Mouse (Mus musculus) forebrain, embryonic 15.5 days (tissue): ENCODE measurements around the gene Top3b. TPM values are rescaled to one million over a fixed set of nuclear protein-coding genes. Genes with fewer than 3 reads are reported as not detected.

Experiments used
- ATAC-seq: fragments of 200-750 bp; cut with Nextera tagmentation; replicated peaks from 2 replicates; pipeline ENCODE4 v1.8.0; 2017; ENCODE audit warnings: mild to moderate bottlenecking, moderate TSS enrichment, moderate library complexity
- H3K27ac ChIP-seq: fragments of 300-500 bp; sonication (generic); replicated peaks from 2 replicates; pipeline ENCODE4 v1.5.1; 2015; ENCODE audit warnings: mild to moderate bottlenecking, inconsistent platforms
- H3K27me3 ChIP-seq: fragments of 300-500 bp; sonication (generic); 2 replicates; pipeline ENCODE4 v1.6.1; 2015; ENCODE audit warnings: inconsistent platforms
- H3K36me3 ChIP-seq: fragments of 300-500 bp; sonication (generic); 2 replicates; pipeline ENCODE4 v1.6.1; 2015; ENCODE audit warnings: mild to moderate bottlenecking, inconsistent platforms
- H3K4me1 ChIP-seq: fragments of 300-500 bp; sonication (generic); 2 replicates; pipeline ENCODE4 v1.6.1; 2015; ENCODE audit warnings: inconsistent platforms
- H3K4me2 ChIP-seq: fragments of 300-500 bp; sonication (generic); replicated peaks from 2 replicates; pipeline ENCODE4 v1.6.1; 2015; ENCODE audit warnings: mild to moderate bottlenecking, inconsistent platforms
- H3K4me3 ChIP-seq: fragments of 300-500 bp; sonication (generic); 2 replicates; pipeline ENCODE4 v1.5.1; 2015; ENCODE audit warnings: mild to moderate bottlenecking, inconsistent platforms
- H3K9ac ChIP-seq: fragments of 300-500 bp; sonication (generic); replicated peaks from 2 replicates; pipeline ENCODE4 v1.6.1; 2015; ENCODE audit warnings: mild to moderate bottlenecking, inconsistent platforms
- H3K9me3 ChIP-seq: fragments of 300-500 bp; sonication (generic); 2 replicates; pipeline ENCODE4 v1.6.1; 2016; ENCODE audit warnings: inconsistent platforms
- WGBS: fragments of 180-500 bp; shearing (Covaris S2); methylation state at CpG from one replicate; pipeline ENCODE4 v1.1.7; 2015; ENCODE audit warnings: mixed read lengths; 5-methylcytosine and 5-hydroxymethylcytosine counted together
- polyA plus RNA-seq: library from polyadenylated mRNA; unstranded; fragments of >200 nt; fragmentation: Nextera tagmentation; extraction: Ambion mirVana; gene quantifications from 2 replicates; pipeline ENCODE4 v1.2.1, GENCODE M21; 2015

Top3b gene
- polyA plus RNA-seq, 1 experiment from 2014 or later, result 68.8 TPM

DNA sequence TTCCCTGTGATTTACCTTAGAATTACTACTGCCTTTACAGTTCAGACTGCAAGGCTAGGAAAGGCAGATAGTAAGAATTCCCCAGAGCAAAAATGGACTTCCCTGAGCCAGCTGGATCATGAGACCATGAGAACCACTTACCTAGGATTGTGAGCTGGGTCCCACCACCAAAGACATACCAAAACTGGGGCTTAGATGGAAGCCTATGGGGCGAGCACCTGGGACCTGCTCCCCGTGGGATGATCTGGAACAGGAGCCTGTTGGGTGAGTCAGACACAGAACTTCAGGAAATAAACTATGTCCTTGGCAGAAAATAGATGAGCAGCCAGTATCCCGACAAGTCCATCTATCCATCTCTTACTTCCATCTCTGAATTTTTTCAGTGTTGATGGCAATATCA lies 8.2 kb upstream of the Top3b start:
- 80% methylated on average over 3 of the region's 3 CpGs for WGBS
- no peaks in the 10 kb centered on the region for H3K9me3 ChIP-seq
- ATAC-seq, result no peak
- no peak overlapping the region for H3K27ac ChIP-seq
- H3K36me3 ChIP-seq, result no peaks in the 10 kb centered on the region
- H3K4me2 ChIP-seq, result no peak overlapping the region
- H3K4me3 ChIP-seq, result no peak overlapping the region
- H3K4me1 ChIP-seq, result no peaks in the 10 kb centered on the region
- H3K9ac ChIP-seq, result no peak overlapping the region
- no peaks in the 10 kb centered on the region for H3K27me3 ChIP-seq

DNA sequence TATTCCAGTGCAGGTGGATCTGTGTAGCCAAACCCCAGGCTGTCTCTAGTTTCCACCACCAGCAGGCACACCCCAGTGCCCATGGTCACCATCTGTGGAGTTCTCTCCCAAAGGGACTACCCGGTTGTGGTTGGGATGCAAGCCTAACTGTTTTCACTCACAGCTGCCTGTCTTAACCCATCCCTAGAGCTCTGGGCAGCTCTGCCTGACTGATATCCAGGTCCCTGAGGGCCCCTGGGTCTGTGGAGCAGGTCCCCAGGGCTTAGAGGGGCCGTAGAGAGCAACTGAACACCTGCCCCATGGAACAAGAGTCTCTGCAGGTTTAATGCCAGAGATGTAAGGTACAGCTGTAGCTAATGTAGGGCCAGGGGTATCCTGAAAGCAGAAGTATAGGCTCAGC lies 6.6 kb upstream of the Top3b start, which contains the start of gene Igll1:
Gene Igll1 (minus strand): TSS at position 8 of the 400 bp plus-strand sequence.
- Histone ChIP-seq H3K36me3 (no peaks in the 10 kb centered on the region), H3K9ac (no peak within 1 kb of the TSS), H3K27me3 (no peaks in the 10 kb centered on the region), H3K4me3 (no peak within 1 kb of the TSS), H3K4me1 (no peaks in the 10 kb centered on the region), H3K9me3 (no peaks in the 10 kb centered on the region), H3K4me2 (no peak within 1 kb of the TSS), H3K27ac (no peak within 1 kb of the TSS)
- ATAC-seq, result no peak
- WGBS, result 68% methylated on average over 2 of the region's 2 CpGs

DNA sequence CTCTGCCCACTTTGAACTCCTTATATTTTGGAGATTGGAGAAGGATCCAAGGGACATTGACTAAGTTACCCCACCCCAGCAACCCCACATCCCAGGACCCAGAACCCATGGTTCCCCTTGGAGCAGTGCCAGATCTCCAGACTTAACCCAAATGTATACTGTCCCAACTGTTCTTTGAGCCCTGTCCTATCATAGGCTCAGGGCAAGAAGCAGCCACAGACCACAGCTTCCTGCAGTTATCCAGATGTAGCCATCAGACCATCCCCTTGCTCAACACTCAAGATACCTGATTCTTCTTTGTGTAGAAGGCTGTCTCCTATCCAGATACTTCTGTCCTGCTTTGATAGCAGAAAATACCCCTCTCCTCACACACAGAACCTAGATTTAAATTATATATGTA lies 5.3 kb upstream of the Top3b start:
- H3K27me3 ChIP-seq, result no peaks in the 10 kb centered on the region
- H3K9me3 ChIP-seq, result no peaks in the 10 kb centered on the region
- no peak overlapping the region for H3K27ac ChIP-seq
- no peak overlapping the region for H3K4me3 ChIP-seq
- ATAC-seq, result no peak
- H3K4me2 ChIP-seq, result no peak overlapping the region
- no peaks in the 10 kb centered on the region for H3K4me1 ChIP-seq
- H3K36me3 ChIP-seq, result no peaks in the 10 kb centered on the region
- H3K9ac ChIP-seq, result no peak overlapping the region

DNA sequence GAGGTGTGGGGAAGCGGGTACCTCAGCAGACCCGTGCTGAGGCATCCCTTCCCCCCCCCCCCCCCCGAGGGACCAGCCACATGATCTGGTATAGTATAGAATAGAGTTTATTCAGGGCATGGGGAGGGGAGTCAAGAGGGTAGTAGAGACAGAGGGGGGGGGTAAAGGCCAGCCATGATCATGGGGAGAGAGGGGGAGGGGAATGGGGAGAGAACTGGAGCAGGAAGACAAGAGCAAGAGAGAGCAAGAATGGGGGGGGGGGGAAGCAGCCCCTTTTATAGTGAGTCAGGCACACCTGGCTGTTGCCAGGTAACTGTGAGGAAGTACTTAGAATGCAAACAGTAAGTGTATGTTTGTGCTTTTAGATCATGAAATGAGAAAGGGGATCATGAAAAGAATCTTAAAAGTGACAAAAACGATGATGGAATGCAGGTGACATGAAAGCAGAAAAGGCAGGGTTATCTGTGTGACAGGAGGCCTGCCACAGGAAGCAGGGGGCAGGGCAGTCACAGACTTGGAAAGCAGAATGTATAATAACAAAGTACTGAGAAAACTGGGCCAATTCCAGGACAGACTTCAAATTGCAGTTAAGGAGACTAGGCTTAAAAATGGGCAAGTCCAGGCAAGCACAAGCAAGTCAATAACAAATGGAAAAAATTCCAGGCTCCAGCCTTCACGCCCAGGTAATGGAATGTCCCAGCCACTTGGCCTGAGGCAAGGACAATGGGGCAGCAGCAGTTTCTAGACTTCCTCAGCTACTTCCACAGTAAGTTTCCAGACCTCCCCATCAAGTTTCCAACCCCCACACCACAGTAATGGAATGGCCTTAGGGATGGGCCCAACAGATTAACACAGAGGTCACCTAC lies 4.6 kb upstream of the Top3b start:
- ATAC-seq, result no peak
- H3K9me3 ChIP-seq, result no peaks in the 10 kb centered on the region
- 46% methylated on average over 5 of the region's 5 CpGs for WGBS
- H3K4me3 ChIP-seq, result no peak overlapping the region
- H3K9ac ChIP-seq, result no peak overlapping the region
- H3K27me3 ChIP-seq, result no peaks in the 10 kb centered on the region
- H3K27ac ChIP-seq, result no peak overlapping the region
- no peaks in the 10 kb centered on the region for H3K36me3 ChIP-seq
- no peak overlapping the region for H3K4me2 ChIP-seq
- no peaks in the 10 kb centered on the region for H3K4me1 ChIP-seq

DNA sequence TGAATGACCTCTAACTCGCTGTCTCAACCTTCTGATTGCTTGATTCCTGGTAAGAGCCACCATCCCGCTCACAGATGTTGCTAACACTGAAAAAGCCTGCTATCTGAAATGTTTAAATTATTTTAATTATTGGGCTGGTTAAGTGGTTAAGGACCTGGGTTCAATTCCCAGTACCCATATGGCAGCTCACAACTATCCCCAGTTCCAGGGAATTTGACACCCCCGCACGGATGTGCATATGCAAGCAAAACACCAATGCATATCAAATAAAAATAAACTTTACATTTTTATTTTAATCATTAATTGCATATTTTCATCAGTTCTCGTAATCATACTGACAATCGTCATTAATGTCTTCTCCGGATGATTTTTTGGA lies 307 bp upstream of the Top3b start:
- peak overlapping the region; percentile 71 for H3K4me2 ChIP-seq
- whole genome bisulfite sequencing, result 37% methylated on average over 7 of the region's 7 CpGs
- H3K4me3 ChIP-seq, result peak overlapping the region; percentile 82
- peak overlapping the region; percentile 85 for H3K9ac ChIP-seq
- peak; percentile 71 for ATAC-seq
- H3K4me1 ChIP-seq, result peaks cover 15% of the 10 kb centered on the region
- H3K36me3 ChIP-seq, result 0 out of 2 replicates have a peak, but pooled peaks cover 1% of the 10 kb centered on the region
- H3K9me3 ChIP-seq, result no peaks in the 10 kb centered on the region
- peak overlapping the region; percentile 92 for H3K27ac ChIP-seq
- no peaks in the 10 kb centered on the region for H3K27me3 ChIP-seq

DNA sequence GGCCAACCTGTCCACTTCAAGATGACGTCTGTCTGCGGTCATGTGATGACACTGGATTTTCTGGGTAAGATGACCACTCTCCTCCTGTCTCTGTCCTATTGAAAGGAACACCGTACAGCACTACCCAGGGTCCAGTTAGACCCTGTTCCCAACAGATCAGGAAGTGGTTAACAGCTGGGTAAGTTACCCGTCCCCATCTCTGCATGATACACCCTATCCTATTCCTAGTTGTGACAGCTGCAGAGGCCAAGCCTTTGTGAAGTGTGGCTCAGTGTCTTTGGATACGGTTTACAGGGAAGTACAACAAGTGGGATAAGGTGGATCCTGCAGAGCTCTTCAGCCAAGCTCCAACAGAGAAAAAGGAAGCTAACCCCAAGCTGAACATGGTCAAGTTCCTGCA lies 8.5 kb downstream of the Top3b start:
- H3K4me1 ChIP-seq, result no peaks in the 10 kb centered on the region
- no peaks in the 10 kb centered on the region for H3K9me3 ChIP-seq
- WGBS, result 93% methylated on average over 5 of the region's 5 CpGs
- no peak overlapping the region for H3K9ac ChIP-seq
- no peak for ATAC-seq
- no peak overlapping the region for H3K4me3 ChIP-seq
- H3K36me3 ChIP-seq, result peaks cover 80% of the 10 kb centered on the region
- no peaks in the 10 kb centered on the region for H3K27me3 ChIP-seq
- H3K27ac ChIP-seq, result no peak overlapping the region
- H3K4me2 ChIP-seq, result no peak overlapping the region

DNA sequence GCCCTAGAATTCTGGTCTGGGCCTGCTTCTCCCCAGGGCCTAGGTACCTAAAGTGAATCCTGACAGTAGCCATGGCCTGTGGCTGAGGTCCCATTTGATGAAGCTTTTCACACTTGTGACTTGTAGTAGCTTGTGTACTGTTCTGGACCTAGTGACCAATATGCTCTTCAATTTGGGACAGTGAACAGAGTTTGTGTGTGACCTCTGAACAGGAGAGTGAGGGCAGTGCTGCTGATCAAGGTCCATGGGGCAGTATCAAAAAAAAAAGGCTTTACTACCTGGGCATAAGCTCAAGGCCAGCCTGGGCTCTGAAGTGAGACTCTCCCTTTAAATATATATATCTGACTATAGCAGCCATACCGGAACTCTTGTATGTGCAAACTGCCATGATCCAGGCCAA lies 17.8 kb downstream of the Top3b start:
- H3K4me3 ChIP-seq, result no peak overlapping the region
- no peak overlapping the region for H3K27ac ChIP-seq
- WGBS, result 87% methylated on average over 1 of the region's 1 CpGs
- ATAC-seq, result no peak
- no peak overlapping the region for H3K9ac ChIP-seq
- H3K4me2 ChIP-seq, result no peak overlapping the region
- no peaks in the 10 kb centered on the region for H3K9me3 ChIP-seq
- no peaks in the 10 kb centered on the region for H3K27me3 ChIP-seq
- H3K36me3 ChIP-seq, result peaks cover 90% of the 10 kb centered on the region
- H3K4me1 ChIP-seq, result no peaks in the 10 kb centered on the region

DNA sequence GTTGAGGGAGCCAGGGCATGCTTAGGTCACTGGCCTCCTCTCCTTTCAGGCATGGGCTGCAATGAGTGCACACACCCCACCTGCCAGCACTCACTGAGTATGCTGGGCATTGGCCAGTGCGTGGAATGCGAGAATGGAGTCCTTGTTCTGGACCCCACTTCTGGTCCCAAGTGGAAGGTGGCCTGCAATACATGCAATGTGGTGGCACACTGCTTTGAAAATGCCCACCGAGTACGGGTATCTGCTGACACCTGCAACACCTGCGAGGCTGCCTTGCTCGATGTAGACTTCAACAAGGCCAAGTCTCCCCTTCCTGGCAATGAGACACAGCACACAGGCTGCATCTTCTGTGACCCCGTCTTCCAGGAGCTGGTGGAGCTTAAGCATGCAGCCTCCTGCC lies 21.8 kb downstream of the Top3b start:
- H3K9ac ChIP-seq, result no peak overlapping the region
- ATAC-seq, result no peak
- H3K4me2 ChIP-seq, result no peak overlapping the region
- 91% methylated on average over 7 of the region's 7 CpGs for WGBS
- no peak overlapping the region for H3K4me3 ChIP-seq
- no peaks in the 10 kb centered on the region for H3K27me3 ChIP-seq
- no peaks in the 10 kb centered on the region for H3K9me3 ChIP-seq
- no peak overlapping the region for H3K27ac ChIP-seq
- peaks cover 52% of the 10 kb centered on the region for H3K36me3 ChIP-seq
- peaks cover 6% of the 10 kb centered on the region for H3K4me1 ChIP-seq

DNA sequence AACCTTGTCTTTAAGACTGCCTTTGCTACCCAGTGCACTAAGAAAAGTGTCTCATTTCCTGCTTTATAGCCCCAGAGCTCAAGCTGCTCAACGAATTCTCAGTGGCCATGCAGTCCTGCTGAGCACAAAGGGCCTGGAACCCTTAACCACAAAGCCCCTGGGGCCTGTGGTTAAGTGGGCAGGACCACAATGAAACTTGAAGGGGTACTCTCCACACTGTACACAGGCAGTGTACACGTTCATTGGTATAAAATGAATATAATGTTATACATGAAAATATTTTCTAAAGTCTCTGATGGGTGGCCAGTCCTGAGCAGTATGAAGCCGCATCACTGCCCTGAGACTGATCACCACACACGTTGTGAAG lies 25.5 kb downstream of the Top3b start:
- Histone ChIP-seq H3K4me1 (peaks cover 21% of the 10 kb centered on the region), H3K4me3 (peak overlapping the region; percentile 63), H3K27ac (peak overlapping the region; percentile 67), H3K4me2 (peak overlapping the region; percentile 60; the same call in 1 of the 2 replicates), H3K27me3 (no peaks in the 10 kb centered on the region), H3K9me3 (no peaks in the 10 kb centered on the region), H3K36me3 (peaks cover 17% of the 10 kb centered on the region), H3K9ac (no peak overlapping the region)
- WGBS, result 28% methylated on average over 4 of the region's 4 CpGs
- ATAC-seq, result no peak; the same call in 1 of the 2 replicates

DNA sequence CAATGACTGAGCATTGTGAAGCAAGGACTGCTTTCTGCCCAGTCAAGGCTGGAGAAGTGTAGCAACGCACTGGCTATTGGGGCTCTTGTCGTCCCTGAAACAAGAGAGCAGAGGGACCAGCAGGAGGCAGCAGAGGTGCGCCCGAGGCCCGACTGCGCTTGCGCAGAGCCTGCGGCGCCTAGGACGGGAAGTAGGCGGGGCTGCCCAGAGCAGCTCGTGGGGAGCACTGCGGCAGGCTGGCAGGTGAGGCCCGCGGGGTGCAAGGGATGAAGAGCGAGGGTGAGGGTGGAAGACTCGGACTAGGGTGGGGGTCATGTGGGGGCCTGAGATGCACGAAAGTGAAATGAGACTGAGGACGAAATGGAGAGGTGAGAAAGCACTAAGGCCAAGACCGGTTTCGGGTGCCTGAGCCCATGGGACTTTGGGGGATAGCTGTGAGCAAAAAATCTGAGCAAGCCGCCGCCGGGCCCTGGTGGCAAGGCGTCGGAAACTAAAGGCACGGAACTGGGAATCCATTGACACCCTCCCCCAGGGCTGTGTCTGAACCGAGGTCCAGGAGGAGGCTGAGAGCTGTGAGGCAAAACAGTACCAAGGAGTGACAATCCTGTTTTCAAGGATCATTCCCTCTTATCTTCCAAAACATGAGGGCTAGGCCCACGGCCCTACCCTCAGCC lies 26.0 kb downstream of the Top3b start, which contains the start of gene Ppm1f:
Gene Ppm1f (plus strand): TSS at position 88 of the 674 bp plus-strand sequence.
- ATAC-seq, result peak; percentile 93
- Histone ChIP-seq H3K27me3 (no peaks in the 10 kb centered on the region), H3K27ac (peak within 1 kb of the TSS; percentile 67), H3K4me3 (peak within 1 kb of the TSS; percentile 63), H3K4me2 (peak within 1 kb of the TSS; percentile 60), H3K36me3 (peaks cover 12% of the 10 kb centered on the region), H3K9ac (peak within 1 kb of the TSS; percentile 68), H3K4me1 (peaks cover 21% of the 10 kb centered on the region), H3K9me3 (no peaks in the 10 kb centered on the region)
- under 1% methylated on average over 29 of the region's 29 CpGs for WGBS

DNA sequence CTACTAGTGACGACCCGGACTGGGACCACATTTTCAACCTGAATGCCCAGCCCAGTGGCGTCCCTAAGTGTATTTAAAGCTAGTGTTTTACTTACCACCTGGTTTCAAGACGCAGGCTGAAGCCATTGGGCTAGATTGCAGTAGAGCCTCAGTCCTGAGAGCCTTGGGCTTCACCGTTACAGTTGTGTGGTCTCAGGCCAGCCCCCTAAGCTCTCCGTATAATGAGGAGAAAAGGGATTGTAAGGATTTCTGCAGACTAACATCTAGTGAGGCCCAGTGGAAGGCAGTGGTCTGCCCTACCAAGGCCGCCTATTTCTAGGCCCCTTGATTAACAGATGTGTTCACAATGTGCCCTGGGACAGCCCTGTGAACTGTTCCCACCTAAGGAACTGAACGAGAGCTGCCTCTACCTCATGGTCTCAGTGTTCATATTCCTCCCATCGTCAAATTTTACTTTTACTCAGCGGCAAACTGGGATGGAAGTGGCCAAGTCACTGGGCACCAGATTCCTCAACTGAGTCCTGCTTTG lies 26.6 kb downstream of the Top3b start:
- peak overlapping the region; percentile 67 for H3K27ac ChIP-seq
- H3K36me3 ChIP-seq, result peaks cover 6% of the 10 kb centered on the region; the same call in 1 of the 2 replicates
- H3K4me2 ChIP-seq, result peak overlapping the region; percentile 60
- WGBS, result 26% methylated on average over 10 of the region's 10 CpGs
- ATAC-seq, result peak; percentile 2; the same call in 1 of the 2 replicates
- H3K9ac ChIP-seq, result peak overlapping the region; percentile 68
- H3K4me3 ChIP-seq, result peak overlapping the region; percentile 63
- no peaks in the 10 kb centered on the region for H3K9me3 ChIP-seq
- peaks cover 21% of the 10 kb centered on the region for H3K4me1 ChIP-seq
- no peaks in the 10 kb centered on the region for H3K27me3 ChIP-seq

DNA sequence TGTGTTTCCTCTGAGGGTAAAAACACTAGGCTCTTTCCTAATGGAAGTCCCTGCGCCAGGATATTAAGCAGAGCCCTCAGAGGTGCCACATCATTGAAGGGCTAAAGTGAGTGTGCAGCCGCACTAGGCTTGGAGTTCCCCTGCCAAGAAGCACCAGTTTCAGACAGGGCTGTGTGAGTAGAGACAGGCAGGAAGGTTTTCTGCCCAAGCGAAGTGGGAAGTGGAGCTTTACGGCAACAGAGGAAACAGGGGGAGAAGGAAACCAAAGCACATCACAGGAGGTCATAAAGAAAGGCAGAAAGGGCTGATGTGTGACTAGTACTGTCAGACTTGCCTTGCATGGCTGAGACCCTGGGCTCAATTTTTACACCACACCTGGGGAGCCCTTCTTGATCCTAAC lies 31.8 kb downstream of the Top3b start:
- no peak overlapping the region for H3K4me2 ChIP-seq
- H3K9ac ChIP-seq, result no peak overlapping the region
- H3K4me1 ChIP-seq, result peaks cover 15% of the 10 kb centered on the region
- no peak for ATAC-seq
- no peaks in the 10 kb centered on the region for H3K9me3 ChIP-seq
- H3K36me3 ChIP-seq, result peaks cover 36% of the 10 kb centered on the region
- H3K27me3 ChIP-seq, result no peaks in the 10 kb centered on the region
- H3K4me3 ChIP-seq, result no peak overlapping the region
- H3K27ac ChIP-seq, result no peak overlapping the region
- 88% methylated on average over 4 of the region's 4 CpGs for WGBS
